Mouse (Mus musculus) cerebellum, adult 2 months (tissue): Measurements from ENCODE around the gene Atp13a5. TPM values are rescaled to one million over a fixed set of nuclear protein-coding genes. Genes with fewer than 3 reads are reported as not detected.

ENCODE experiments used
- DNase-seq, 2 experiments: peaks; one replicate each; pipeline ENCODE4 v3.0.0; 2021
- H3K27ac ChIP-seq: fragments of 200-500 bp; 2 replicates; pipeline ENCODE4 v1.5.1; 2012; ENCODE audit warnings: low read length, control low read depth, inconsistent platforms; ENCODE audit not compliant: insufficient read depth
- H3K27me3 ChIP-seq: fragments of 200-500 bp; 2 replicates; pipeline ENCODE4 v1.6.1; 2012; ENCODE audit warnings: inconsistent platforms, mild to moderate bottlenecking, low read length, moderate library complexity; ENCODE audit not compliant: control insufficient read depth, insufficient read depth
- H3K4me1 ChIP-seq: fragments of 200-500 bp; 2 replicates; pipeline ENCODE4 v1.6.1; 2011; ENCODE audit warnings: low read length; ENCODE audit not compliant: control insufficient read depth, insufficient read depth
- H3K4me3 ChIP-seq: fragments of 200-500 bp; replicated peaks from 2 replicates; pipeline ENCODE3; 2011; ENCODE audit warnings: mild to moderate bottlenecking, low read depth, low read length, control low read depth; ENCODE audit not compliant: insufficient read depth
- CTCF ChIP-seq: fragments of 200-500 bp; IDR thresholded peaks from 2 replicates; pipeline ENCODE4 v1.5.1; 2011; ENCODE audit warnings: low read depth, mild to moderate bottlenecking, control low read depth, low read length, moderate library complexity, borderline replicate concordance; ENCODE audit not compliant: insufficient read depth
- POLR2A ChIP-seq: fragments of 200-500 bp; IDR thresholded peaks from 2 replicates; pipeline ENCODE4 v1.6.1; 2011; ENCODE audit warnings: low read length, control low read depth, borderline replicate concordance; ENCODE audit not compliant: insufficient read depth
- WGBS: fragments of 180-500 bp; shearing (Covaris S2); methylation state at CpG from one replicate; pipeline ENCODE4 v1.1.7; 2018; 5-methylcytosine and 5-hydroxymethylcytosine counted together
- polyA plus RNA-seq: library from polyadenylated mRNA; depleted of rRNA; stranded (reverse); fragments of >200 nt; gene quantifications from 2 replicates; pipeline ENCODE4 v1.2.3, GENCODE M21; 2012

Gene Atp13a5
- polyA plus RNA-seq, 1 experiment: 7.6 TPM

- DNase-seq: no peak
- H3K27me3 ChIP-seq: no peaks in the 10 kb centered on the region
- H3K4me3 ChIP-seq: no peak overlapping the region
- no peak overlapping the region for H3K27ac ChIP-seq
- 91% methylated on average over 2 of the region's 2 CpGs for WGBS
- no peaks in the 10 kb centered on the region for H3K4me1 ChIP-seq
- no peak for TF ChIP-seq POLR2A
- no peak for TF ChIP-seq CTCF
Measured at GRCm38 (mm10) chr16:29329213-29329612, 49.3 kb downstream of the Atp13a5 start.

GRCm38 (mm10) chr16:29327910-29328309 is 50.6 kb downstream of the Atp13a5 start:
- TF ChIP-seq POLR2A (no peak), CTCF (no peak)
- Histone ChIP-seq H3K4me3 (no peak overlapping the region), H3K27me3 (no peaks in the 10 kb centered on the region), H3K27ac (no peak overlapping the region), H3K4me1 (no peaks in the 10 kb centered on the region)
- DNase-seq: no peak
- 53% methylated on average over 3 of the region's 3 CpGs for WGBS

- WGBS: 90% methylated on average over 7 of the region's 7 CpGs
- no peak for DNase-seq
- H3K4me3 ChIP-seq: no peak overlapping the region
- no peak overlapping the region for H3K27ac ChIP-seq
- H3K4me1 ChIP-seq: no peaks in the 10 kb centered on the region
- no peaks in the 10 kb centered on the region for H3K27me3 ChIP-seq
- TF ChIP-seq CTCF: no peak
- TF ChIP-seq POLR2A: no peak
Measured at GRCm38 (mm10) chr16:29325233-29325919, 53.2 kb downstream of the Atp13a5 start.

GRCm38 (mm10) chr16:29320717-29321116 is 57.8 kb downstream of the Atp13a5 start:
- Histone ChIP-seq H3K4me3 (no peak overlapping the region), H3K4me1 (no peaks in the 10 kb centered on the region), H3K27me3 (no peaks in the 10 kb centered on the region), H3K27ac (no peak overlapping the region)
- no peak for DNase-seq
- TF ChIP-seq CTCF (no peak), POLR2A (no peak)
- 93% methylated on average over 3 of the region's 3 CpGs for WGBS

GRCm38 (mm10) chr16:29315391-29315790 is 63.1 kb downstream of the Atp13a5 start:
- Histone ChIP-seq H3K4me1 (no peaks in the 10 kb centered on the region), H3K27ac (no peak overlapping the region), H3K4me3 (no peak overlapping the region), H3K27me3 (no peaks in the 10 kb centered on the region)
- 9% methylated on average over 3 of the region's 3 CpGs for WGBS
- TF ChIP-seq CTCF (no peak), POLR2A (no peak)
- no peak for DNase-seq

- H3K4me1 ChIP-seq: no peaks in the 10 kb centered on the region
- no peak overlapping the region for H3K27ac ChIP-seq
- no peak for TF ChIP-seq CTCF
- no peak for TF ChIP-seq POLR2A
- H3K27me3 ChIP-seq: no peaks in the 10 kb centered on the region
- H3K4me3 ChIP-seq: no peak overlapping the region
- WGBS: 80% methylated on average over 3 of the region's 3 CpGs
- DNase-seq: no peak
Measured at GRCm38 (mm10) chr16:29314991-29315390, 63.5 kb downstream of the Atp13a5 start.

- DNase-seq: no peak
- Histone ChIP-seq H3K27me3 (no peaks in the 10 kb centered on the region), H3K27ac (no peak overlapping the region), H3K4me1 (no peaks in the 10 kb centered on the region), H3K4me3 (no peak overlapping the region)
- TF ChIP-seq POLR2A (no peak), CTCF (no peak)
- WGBS: 40% methylated on average over 9 of the region's 9 CpGs
Measured at GRCm38 (mm10) chr16:29297555-29298021, 80.9 kb downstream of the Atp13a5 start.

GRCm38 (mm10) chr16:29280691-29281090 is 97.8 kb downstream of the Atp13a5 start:
- peak; percentile 14 to 17 for DNase-seq
- peaks cover 3% of the 10 kb centered on the region; the same call in 1 of the 2 replicates for H3K4me1 ChIP-seq
- no peak overlapping the region for H3K4me3 ChIP-seq
- no peak overlapping the region for H3K27ac ChIP-seq
- 6% methylated on average over 5 of the region's 5 CpGs for WGBS
- no peaks in the 10 kb centered on the region for H3K27me3 ChIP-seq
- no peak for TF ChIP-seq CTCF
- no peak for TF ChIP-seq POLR2A
